Mouse (Mus musculus): ENCODE data around the gene Elavl1. TPM values are rescaled to one million over a fixed set of nuclear protein-coding genes. Genes with fewer than 3 reads are reported as not detected.
A peak's percentile ranks its signal among the peaks of the same experiment; 100 is the strongest.

Elavl1 gene
- total and polyA plus RNA-seq, 3 experiments = 55.8 to 112 (median 76.4) TPM

DNA sequence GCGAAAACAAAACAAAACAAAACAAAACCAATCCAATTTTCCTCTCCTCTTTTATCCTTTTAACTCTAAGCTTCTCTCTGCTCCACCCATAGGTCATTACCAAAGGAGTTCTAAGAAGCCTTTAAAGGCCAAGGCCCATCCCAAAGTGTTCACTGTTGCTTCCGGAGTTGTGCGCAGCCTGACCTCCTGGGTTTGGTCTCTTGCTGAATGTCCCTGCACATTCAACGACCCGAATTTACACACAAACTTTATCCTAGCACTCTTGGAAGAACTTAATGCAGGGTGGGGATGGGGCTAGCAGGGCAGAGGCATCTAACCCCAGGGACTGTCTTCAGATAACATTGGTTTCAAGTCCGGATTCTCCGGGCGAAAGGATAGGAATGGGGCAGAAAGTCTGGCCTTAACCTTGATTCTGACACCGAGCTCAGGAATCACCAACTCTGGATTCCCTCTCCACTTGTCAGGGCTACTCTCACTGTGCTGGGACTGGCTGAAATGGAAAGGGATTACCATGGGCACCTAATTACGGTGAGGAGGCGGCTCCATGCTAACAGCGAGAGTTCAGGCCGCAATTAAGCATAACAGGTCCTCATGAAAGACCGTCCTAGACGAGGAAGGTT lies 87.3 kb downstream of the Elavl1 start:
- in situ Hi-C loops (cut with MboI; ENCODE audit: low pct_ligation_motif_present, low pct_unique_long_range_greater_than_20kb, low sequenced_read_pairs) = no loop called here
- dilution Hi-C loops (cut with MboI; ENCODE audit: extremely low pct_ligation_motif_present, extremely low pct_unique_long_range_greater_than_20kb, low sequenced_read_pairs) = no loop called here

More for the DNA sequence above, 87.3 kb downstream of the Elavl1 start:
- peak overlapping the region; percentile 84 for H3K9ac ChIP-seq (ENCODE audit: insufficient read depth, low read depth)
- peaks cover 23% of the 10 kb centered on the region for H3K79me2 ChIP-seq (replicated peaks; ENCODE audit: control insufficient read depth, extremely low read depth, insufficient read depth, poor library complexity, severe bottlenecking)
- H3K4me2 ChIP-seq (ENCODE audit: insufficient read depth, low read depth, poor library complexity, severe bottlenecking) = peak overlapping the region; percentile 48
- no peaks in the 10 kb centered on the region for H3K9me3 ChIP-seq (replicated peaks; ENCODE audit: low read length)
- peak overlapping the region; percentile 89 for H3K27ac ChIP-seq (ENCODE audit: insufficient read depth, low read depth)
- H3K36me3 ChIP-seq (replicated peaks in 1 of 2; ENCODE audit: control insufficient read depth in 1 of 2, insufficient read depth in 1 of 2, low read length in 1 of 2) = peaks cover 14 to 33% of the 10 kb centered on the region in 2 experiments
- H3K4me3 ChIP-seq (replicated peaks in 1 of 3; ENCODE audit: low read depth in 2 of 3, low read length in 2 of 3, poor library complexity in 1 of 3) = peak overlapping the region; percentile 68 to 77 (median 72)
- H3K27me3 ChIP-seq (replicated peaks) = peaks cover 13% of the 10 kb centered on the region
- H3K4me1 ChIP-seq (ENCODE audit: control insufficient read depth in 1 of 2, insufficient read depth in 2 of 2) = peaks cover 7 to 28% of the 10 kb centered on the region in 2 experiments; a peak in 3 of 4 replicates
- TF ChIP-seq SIN3A (IDR thresholded peaks at IDR 0.05; ENCODE audit: low read length) = peak; percentile 54; the same call in 1 of the 2 replicates
- no peak; the same call in 1 of the 2 replicates for TF ChIP-seq MXI1 (IDR thresholded peaks at IDR 0.05; ENCODE audit: low read depth, low read length)
- peak; percentile 44; the same call in 1 of the 2 replicates for TF ChIP-seq ELF1 (IDR thresholded peaks at IDR 0.05; ENCODE audit: low read depth, low read length)
- peak; percentile 88 for TF ChIP-seq TBP (conservative IDR thresholded peaks at IDR 0.05; ENCODE audit: low read depth, low read length)
- TF ChIP-seq TCF12 (IDR thresholded peaks at IDR 0.05; ENCODE audit: low read depth, low read length) = peak; percentile 56; the same call in 1 of the 2 replicates
- TF ChIP-seq MAFK (IDR thresholded peaks at IDR 0.05; ENCODE audit: insufficient replicate concordance, low read length) = no peak
- peak; percentile 38 for DNase-seq (ENCODE audit: extremely low read depth)

Other genes with a start within 250 kb of the Elavl1 start
- not detected in 2 replicates for gene Cd209f, start 219.6 kb downstream of the Elavl1 start, total RNA-seq (2012; rRNA removed)
- not detected in 2 replicates for gene Cd209f, start 219.6 kb downstream of the Elavl1 start, total RNA-seq (2014; rRNA removed)
- gene Cd209f, start 219.6 kb downstream of the Elavl1 start, polyA plus RNA-seq (2012; ENCODE audit: insufficient read length, low read depth) = not detected in 2 replicates
- gene Cd209g, start 191.3 kb downstream of the Elavl1 start, total RNA-seq (2012; rRNA removed) = not detected in 2 replicates
- gene Cd209g, start 191.3 kb downstream of the Elavl1 start, total RNA-seq (2014; rRNA removed) = not detected in 2 replicates
- gene Cd209g, start 191.3 kb downstream of the Elavl1 start, polyA plus RNA-seq (2012; ENCODE audit: insufficient read length, low read depth) = not detected in 2 replicates
- gene Evi5l, start 158.8 kb downstream of the Elavl1 start, total RNA-seq (2012; rRNA removed) = 4.6 and 6.6 TPM in 2 replicates
- gene Evi5l, start 158.8 kb downstream of the Elavl1 start, total RNA-seq (2014; rRNA removed) = 1.4 and 2.2 TPM in 2 replicates
- gene Evi5l, start 158.8 kb downstream of the Elavl1 start, polyA plus RNA-seq (2012; ENCODE audit: insufficient read length, low read depth) = 2.8 and 3.6 TPM in 2 replicates
- gene Prr36, start 108.0 kb downstream of the Elavl1 start, total RNA-seq (2012; rRNA removed) = 0.08 and 0.13 TPM in 2 replicates
- gene Prr36, start 108.0 kb downstream of the Elavl1 start, total RNA-seq (2014; rRNA removed) = 0.05 TPM in 1 of 2 replicates, not detected in the other
- gene Prr36, start 108.0 kb downstream of the Elavl1 start, polyA plus RNA-seq (2012; ENCODE audit: insufficient read length, low read depth) = 0.40 and 0.59 TPM in 2 replicates
- gene Lrrc8e, start 98.6 kb downstream of the Elavl1 start, total RNA-seq (2012; rRNA removed) = 0.25 TPM in 2 replicates
- gene Lrrc8e, start 98.6 kb downstream of the Elavl1 start, total RNA-seq (2014; rRNA removed) = not detected in 2 replicates
- gene Lrrc8e, start 98.6 kb downstream of the Elavl1 start, polyA plus RNA-seq (2012; ENCODE audit: insufficient read length, low read depth) = 0.07 TPM in 1 of 2 replicates, not detected in the other
- 18.1 and 18.3 TPM in 2 replicates for gene Map2k7, start 86.7 kb downstream of the Elavl1 start, total RNA-seq (2012; rRNA removed)
- gene Map2k7, start 86.7 kb downstream of the Elavl1 start, total RNA-seq (2014; rRNA removed) = 10.5 and 11.8 TPM in 2 replicates
- 73.8 and 74.0 TPM in 2 replicates for gene Map2k7, start 86.7 kb downstream of the Elavl1 start, polyA plus RNA-seq (2012; ENCODE audit: insufficient read length, low read depth)
- 0.08 and 0.38 TPM in 2 replicates for gene Gm49320, start 86.5 kb downstream of the Elavl1 start, total RNA-seq (2012; rRNA removed)
- 0.08 and 0.26 TPM in 2 replicates for gene Gm49320, start 86.5 kb downstream of the Elavl1 start, total RNA-seq (2014; rRNA removed)
- gene Gm49320, start 86.5 kb downstream of the Elavl1 start, polyA plus RNA-seq (2012; ENCODE audit: insufficient read length, low read depth) = 0.23 and 0.67 TPM in 2 replicates
- gene Tgfbr3l, start 77.2 kb downstream of the Elavl1 start, total RNA-seq (2012; rRNA removed) = 3.5 and 4.5 TPM in 2 replicates
- 1.7 and 2.0 TPM in 2 replicates for gene Tgfbr3l, start 77.2 kb downstream of the Elavl1 start, total RNA-seq (2014; rRNA removed)
- 13.3 and 16.9 TPM in 2 replicates for gene Tgfbr3l, start 77.2 kb downstream of the Elavl1 start, polyA plus RNA-seq (2012; ENCODE audit: insufficient read length, low read depth)
- gene Snapc2, start 72.3 kb downstream of the Elavl1 start, total RNA-seq (2012; rRNA removed) = 23.5 and 30.0 TPM in 2 replicates
- 18.3 and 22.4 TPM in 2 replicates for gene Snapc2, start 72.3 kb downstream of the Elavl1 start, total RNA-seq (2014; rRNA removed)
- 29.8 and 30.8 TPM in 2 replicates for gene Snapc2, start 72.3 kb downstream of the Elavl1 start, polyA plus RNA-seq (2012; ENCODE audit: insufficient read length, low read depth)
- 0.68 and 0.80 TPM in 2 replicates for gene Ctxn1, start 66.1 kb downstream of the Elavl1 start, total RNA-seq (2012; rRNA removed)
- 0.73 and 1.3 TPM in 2 replicates for gene Ctxn1, start 66.1 kb downstream of the Elavl1 start, total RNA-seq (2014; rRNA removed)
- 3.0 and 3.2 TPM in 2 replicates for gene Ctxn1, start 66.1 kb downstream of the Elavl1 start, polyA plus RNA-seq (2012; ENCODE audit: insufficient read length, low read depth)
- 130 and 147 TPM in 2 replicates for gene Timm44, start 49.5 kb downstream of the Elavl1 start, total RNA-seq (2012; rRNA removed)
- gene Timm44, start 49.5 kb downstream of the Elavl1 start, total RNA-seq (2014; rRNA removed) = 109 and 123 TPM in 2 replicates
- 143 and 177 TPM in 2 replicates for gene Timm44, start 49.5 kb downstream of the Elavl1 start, polyA plus RNA-seq (2012; ENCODE audit: insufficient read length, low read depth)
- gene Ccl25, start 203 bp downstream of the Elavl1 start, total RNA-seq (2012; rRNA removed) = 4.6 and 4.9 TPM in 2 replicates
- gene Ccl25, start 203 bp downstream of the Elavl1 start, total RNA-seq (2014; rRNA removed) = 5.4 and 5.7 TPM in 2 replicates
- 5.6 and 6.0 TPM in 2 replicates for gene Ccl25, start 203 bp downstream of the Elavl1 start, polyA plus RNA-seq (2012; ENCODE audit: insufficient read length, low read depth)
- gene Cers4, start 167.6 kb upstream of the Elavl1 start, total RNA-seq (2012; rRNA removed) = 8.6 and 13.3 TPM in 2 replicates
- 11.9 and 15.3 TPM in 2 replicates for gene Cers4, start 167.6 kb upstream of the Elavl1 start, total RNA-seq (2014; rRNA removed)
- 9.9 and 11.4 TPM in 2 replicates for gene Cers4, start 167.6 kb upstream of the Elavl1 start, polyA plus RNA-seq (2012; ENCODE audit: insufficient read length, low read depth)

Measured in CH12.LX (cell line).